Mouse (Mus musculus) lung, embryonic 15.5 days (tissue): Measurements from ENCODE around the gene Ablim2. TPM values are rescaled to one million over a fixed set of nuclear protein-coding genes. Genes with fewer than 3 reads are reported as not detected.

ENCODE experiments used
- ATAC-seq: fragments of 200-750 bp; cut with Nextera tagmentation; 2 replicates; pipeline ENCODE4 v1.8.0; 2017; ENCODE audit warnings: moderate number of reproducible peaks, borderline replicate concordance; ENCODE audit not compliant: low FRiP score, low TSS enrichment; ENCODE audit errors: extremely low read depth
- H3K27ac ChIP-seq: fragments of 300-500 bp; sonication (generic); 2 replicates; pipeline ENCODE4 v1.5.1; 2015; ENCODE audit warnings: moderate library complexity, mild to moderate bottlenecking, inconsistent platforms
- H3K27me3 ChIP-seq: fragments of 300-500 bp; sonication (generic); 2 replicates; pipeline ENCODE4 v1.6.1; 2015; ENCODE audit warnings: inconsistent platforms
- H3K36me3 ChIP-seq: fragments of 300-500 bp; sonication (generic); 2 replicates; pipeline ENCODE4 v1.6.1; 2015; ENCODE audit warnings: inconsistent platforms
- H3K4me1 ChIP-seq: fragments of 300-500 bp; sonication (generic); 2 replicates; pipeline ENCODE4 v1.6.1; 2015; ENCODE audit warnings: inconsistent platforms
- H3K4me2 ChIP-seq: fragments of 300-500 bp; sonication (generic); 2 replicates; pipeline ENCODE4 v1.6.1; 2015; ENCODE audit warnings: inconsistent platforms, mild to moderate bottlenecking, moderate library complexity
- H3K4me3 ChIP-seq: fragments of 300-500 bp; sonication (generic); 2 replicates; pipeline ENCODE4 v1.5.1; 2015; ENCODE audit warnings: mild to moderate bottlenecking, inconsistent platforms
- H3K9ac ChIP-seq: fragments of 300-500 bp; sonication (generic); 2 replicates; pipeline ENCODE4 v1.6.1; 2015; ENCODE audit warnings: inconsistent platforms
- H3K9me3 ChIP-seq: fragments of 300-500 bp; sonication (generic); 2 replicates; pipeline ENCODE4 v1.6.1; 2016; ENCODE audit warnings: inconsistent platforms
- whole genome bisulfite sequencing: fragments of 180-500 bp; shearing (Covaris S2); methylation state at CpG from one replicate; pipeline ENCODE4 v1.1.7; 2015; 5-methylcytosine and 5-hydroxymethylcytosine counted together
- polyA plus RNA-seq: library from polyadenylated mRNA; unstranded; fragments of >200 nt; fragmentation: Nextera tagmentation; extraction: Ambion mirVana; gene quantifications from 2 replicates; pipeline ENCODE4 v1.2.1, GENCODE M21; 2015

Gene Ablim2
- polyA plus RNA-seq, 1 experiment from 2014 or later: 0.27 TPM

DNA sequence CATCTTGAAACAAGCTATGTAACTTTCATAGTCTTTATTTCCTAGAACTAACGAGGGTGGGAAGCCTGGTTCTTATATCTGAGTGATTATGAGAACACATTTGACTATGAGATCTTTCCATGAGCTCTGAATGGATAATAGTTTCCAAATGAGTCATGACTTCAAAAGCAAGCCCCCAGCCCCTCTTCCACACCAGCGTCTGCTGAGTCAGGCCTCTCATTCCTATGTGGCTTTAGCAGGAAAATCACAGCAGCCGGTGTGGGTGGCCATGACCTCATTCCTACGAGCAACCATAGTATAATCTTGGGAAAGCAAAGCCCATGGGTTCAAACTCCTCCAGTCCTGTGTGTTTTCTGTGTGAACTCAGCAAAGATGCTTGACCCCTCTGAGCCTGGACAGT, 112.3 kb downstream of the Ablim2 start:
- Histone ChIP-seq H3K9ac (no peak overlapping the region), H3K4me1 (peaks cover 7% of the 10 kb centered on the region; the same call in 1 of the 2 replicates), H3K9me3 (no peaks in the 10 kb centered on the region), H3K36me3 (no peaks in the 10 kb centered on the region), H3K4me3 (no peak overlapping the region), H3K27ac (no peak overlapping the region), H3K27me3 (no peaks in the 10 kb centered on the region; the same call in 1 of the 2 replicates), H3K4me2 (no peak overlapping the region)
- 74% methylated on average over 4 of the region's 4 CpGs for WGBS
- ATAC-seq: no peak

DNA sequence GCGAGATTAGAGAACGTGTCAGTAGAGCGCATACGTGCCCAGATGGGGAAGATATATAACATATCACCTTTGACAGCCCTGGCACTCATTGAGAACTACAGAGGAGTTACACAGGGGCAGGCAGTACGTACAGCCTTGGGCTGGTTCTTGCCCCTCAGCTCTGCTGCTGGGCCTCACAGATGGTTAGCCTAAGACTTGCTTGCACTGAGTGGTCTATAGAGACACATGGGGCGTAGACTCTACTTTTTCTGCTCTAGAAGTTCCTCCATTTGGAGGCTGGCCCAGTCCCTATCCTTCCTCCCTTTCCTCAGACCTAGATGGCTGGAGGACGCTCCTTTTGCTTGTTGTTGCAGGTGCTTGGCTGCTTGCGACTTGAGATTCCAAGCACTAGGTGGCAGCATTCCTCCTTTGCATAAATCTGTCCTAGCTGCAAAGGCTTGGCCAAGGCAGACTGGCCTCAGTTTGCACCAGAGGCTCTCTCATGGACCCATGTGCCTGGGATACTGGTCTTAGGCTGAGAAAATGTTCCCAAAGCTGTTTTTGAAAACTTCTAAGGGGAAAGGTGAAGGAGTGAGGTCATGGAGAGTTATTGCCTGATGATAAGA, 112.8 kb downstream of the Ablim2 start:
- Histone ChIP-seq H3K4me3 (no peak overlapping the region), H3K4me1 (peaks cover 7% of the 10 kb centered on the region; the same call in 1 of the 2 replicates), H3K9me3 (no peaks in the 10 kb centered on the region), H3K27ac (no peak overlapping the region), H3K36me3 (no peaks in the 10 kb centered on the region), H3K4me2 (no peak overlapping the region), H3K9ac (no peak overlapping the region), H3K27me3 (no peaks in the 10 kb centered on the region; the same call in 1 of the 2 replicates)
- 55% methylated on average over 8 of the region's 8 CpGs for WGBS
- ATAC-seq: peak; percentile 68; the same call in 1 of the 2 replicates

DNA sequence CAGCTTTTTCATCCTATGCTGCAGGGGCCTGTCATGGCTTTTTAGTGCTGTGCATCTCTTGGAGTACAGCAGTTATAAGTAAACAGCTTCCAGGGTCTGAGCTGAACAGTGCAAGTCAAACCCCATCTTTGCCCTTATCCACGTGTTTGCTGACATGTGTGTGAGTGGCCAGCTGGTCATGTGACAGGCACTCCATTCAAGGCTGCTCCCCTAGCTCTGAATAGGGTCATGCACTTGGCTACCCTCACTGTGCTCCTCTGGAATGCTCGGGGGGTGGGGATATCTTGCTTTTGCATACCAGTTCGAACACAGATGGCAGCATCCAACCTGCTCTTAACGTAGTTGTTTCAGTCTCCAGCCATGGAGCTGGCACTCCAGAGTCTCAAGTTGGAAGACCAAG, 115.7 kb downstream of the Ablim2 start:
- Histone ChIP-seq H3K27ac (no peak overlapping the region), H3K4me2 (no peak overlapping the region), H3K4me3 (no peak overlapping the region), H3K9me3 (no peaks in the 10 kb centered on the region), H3K36me3 (no peaks in the 10 kb centered on the region), H3K27me3 (no peaks in the 10 kb centered on the region), H3K9ac (no peak overlapping the region), H3K4me1 (peaks cover 7% of the 10 kb centered on the region; the same call in 1 of the 2 replicates)
- ATAC-seq: no peak
- 12% methylated on average over 4 of the region's 4 CpGs for WGBS

DNA sequence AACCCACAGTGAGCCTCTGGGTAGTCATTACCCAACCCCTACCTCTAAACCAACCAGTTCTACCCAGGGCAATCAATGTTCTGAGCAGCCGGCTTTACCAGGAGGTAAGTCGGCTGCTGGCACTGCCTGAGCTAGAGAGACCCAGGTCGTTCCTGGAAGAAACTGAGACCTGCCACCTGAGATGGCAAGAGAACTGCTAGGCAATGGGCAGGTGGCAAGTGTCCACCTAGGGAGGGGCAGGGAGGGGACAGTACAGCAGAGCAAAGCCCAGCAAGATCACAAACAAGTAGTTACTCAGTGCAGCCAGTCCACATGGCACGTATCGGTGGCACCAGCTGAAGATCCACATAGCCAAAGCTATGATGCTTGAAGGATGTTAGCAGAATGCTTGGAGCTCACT, 118.6 kb downstream of the Ablim2 start:
- Histone ChIP-seq H3K4me1 (peaks cover 7% of the 10 kb centered on the region; the same call in 1 of the 2 replicates), H3K9me3 (no peaks in the 10 kb centered on the region), H3K4me2 (no peak overlapping the region), H3K4me3 (no peak overlapping the region), H3K27ac (no peak overlapping the region), H3K9ac (no peak overlapping the region), H3K27me3 (no peaks in the 10 kb centered on the region), H3K36me3 (no peaks in the 10 kb centered on the region)
- 82% methylated on average over 5 of the region's 5 CpGs for WGBS
- no peak for ATAC-seq

DNA sequence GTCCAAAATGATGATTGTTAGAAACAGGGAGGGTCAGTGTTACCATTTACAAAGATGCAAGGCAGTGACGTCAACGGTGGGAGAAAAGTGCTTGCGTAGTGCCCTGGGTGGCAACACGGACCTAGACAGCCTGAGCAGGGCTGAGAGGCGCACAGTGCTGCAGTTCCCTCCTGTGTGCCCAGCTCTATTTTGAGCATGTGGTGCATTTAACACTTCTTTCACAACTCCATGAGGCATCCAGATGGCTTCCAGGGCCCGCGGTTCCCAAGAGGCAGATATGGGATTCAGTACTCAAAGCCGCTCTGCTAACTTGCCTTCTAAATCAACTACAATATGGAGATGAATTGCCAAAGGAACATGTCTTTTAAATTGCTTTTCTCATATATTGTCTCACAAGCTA, 121.5 kb downstream of the Ablim2 start:
- H3K36me3 ChIP-seq: no peaks in the 10 kb centered on the region
- ATAC-seq: no peak
- H3K4me1 ChIP-seq: no peaks in the 10 kb centered on the region
- no peaks in the 10 kb centered on the region for H3K27me3 ChIP-seq
- no peak overlapping the region for H3K9ac ChIP-seq
- 87% methylated on average over 8 of the region's 8 CpGs for WGBS
- no peak overlapping the region for H3K4me2 ChIP-seq
- no peak overlapping the region for H3K27ac ChIP-seq
- H3K9me3 ChIP-seq: no peaks in the 10 kb centered on the region
- H3K4me3 ChIP-seq: no peak overlapping the region

DNA sequence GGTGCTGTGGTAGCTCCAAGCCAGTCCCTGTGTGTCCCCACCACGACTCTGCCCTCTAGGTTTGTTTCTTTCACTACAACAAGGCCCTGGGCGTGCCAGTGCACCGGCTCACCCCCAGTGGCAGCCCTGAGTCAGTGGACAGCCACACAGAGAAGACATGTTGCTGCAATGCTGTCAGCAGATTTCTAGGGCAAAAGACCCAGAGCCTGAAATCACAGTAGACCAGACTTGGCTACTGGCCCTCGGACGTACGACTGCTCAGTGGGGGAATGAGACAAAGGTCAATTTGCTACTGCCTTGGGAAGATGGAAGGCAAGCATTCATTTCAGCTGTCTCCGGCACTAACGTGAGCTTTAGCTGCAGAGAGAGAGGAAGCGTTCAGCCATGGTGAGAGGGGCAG, 124.7 kb downstream of the Ablim2 start:
- Histone ChIP-seq H3K9me3 (no peaks in the 10 kb centered on the region), H3K4me2 (no peak overlapping the region), H3K4me3 (no peak overlapping the region), H3K36me3 (no peaks in the 10 kb centered on the region), H3K9ac (no peak overlapping the region), H3K4me1 (no peaks in the 10 kb centered on the region), H3K27me3 (no peaks in the 10 kb centered on the region), H3K27ac (no peak overlapping the region)
- no peak for ATAC-seq
- WGBS: 32% methylated on average over 9 of the region's 9 CpGs

DNA sequence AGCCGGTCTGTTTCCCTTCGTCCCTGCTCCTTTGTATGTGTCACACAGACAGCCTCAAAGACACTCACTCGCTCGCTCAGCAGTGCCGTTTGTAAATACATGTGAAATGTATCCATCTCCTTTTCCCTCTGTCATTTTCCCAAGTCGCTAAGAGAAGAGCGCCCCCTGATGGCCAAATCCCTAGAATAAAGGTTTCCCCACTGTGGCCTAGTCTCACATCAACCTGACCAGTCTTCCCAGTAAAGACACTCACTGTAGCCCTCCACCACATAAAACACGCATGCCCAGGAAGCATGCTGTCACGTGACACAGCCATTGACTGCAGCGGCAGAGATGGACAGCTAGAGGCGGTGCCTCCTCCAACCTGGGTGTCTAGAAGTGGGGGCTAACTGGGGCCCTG, 126.6 kb downstream of the Ablim2 start:
- WGBS: 29% methylated on average over 11 of the region's 11 CpGs
- Histone ChIP-seq H3K4me1 (no peaks in the 10 kb centered on the region), H3K9me3 (no peaks in the 10 kb centered on the region), H3K27ac (no peak overlapping the region), H3K9ac (no peak overlapping the region), H3K4me2 (no peak overlapping the region), H3K4me3 (no peak overlapping the region), H3K36me3 (no peaks in the 10 kb centered on the region), H3K27me3 (no peaks in the 10 kb centered on the region)
- ATAC-seq: 0 out of 2 replicates have a peak, but pooled peaks have one; percentile 19

DNA sequence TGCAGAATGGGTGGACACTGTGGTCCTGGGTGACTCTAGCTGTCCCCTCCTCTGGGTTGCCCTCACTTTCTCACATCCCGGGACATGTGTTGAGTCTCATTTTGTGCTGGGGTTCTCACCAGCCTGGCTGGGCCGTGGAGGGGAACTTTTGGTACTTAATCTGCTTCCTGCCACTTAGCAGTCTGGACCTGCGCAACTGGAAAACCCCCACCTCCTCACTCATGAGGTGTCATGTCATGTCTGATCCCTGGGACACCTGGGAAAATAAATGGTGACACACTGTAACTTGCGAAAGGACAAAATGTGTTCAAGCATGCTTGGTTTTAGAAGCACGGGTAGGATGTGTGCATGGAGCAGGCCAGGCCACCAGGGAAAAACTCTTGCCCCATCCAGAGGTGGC, 127.0 kb downstream of the Ablim2 start:
- H3K27ac ChIP-seq: no peak overlapping the region
- no peaks in the 10 kb centered on the region for H3K36me3 ChIP-seq
- no peak overlapping the region for H3K4me3 ChIP-seq
- no peaks in the 10 kb centered on the region for H3K27me3 ChIP-seq
- ATAC-seq: no peak
- 74% methylated on average over 5 of the region's 5 CpGs for WGBS
- H3K4me1 ChIP-seq: no peaks in the 10 kb centered on the region
- H3K9ac ChIP-seq: no peak overlapping the region
- H3K9me3 ChIP-seq: no peaks in the 10 kb centered on the region
- no peak overlapping the region for H3K4me2 ChIP-seq

DNA sequence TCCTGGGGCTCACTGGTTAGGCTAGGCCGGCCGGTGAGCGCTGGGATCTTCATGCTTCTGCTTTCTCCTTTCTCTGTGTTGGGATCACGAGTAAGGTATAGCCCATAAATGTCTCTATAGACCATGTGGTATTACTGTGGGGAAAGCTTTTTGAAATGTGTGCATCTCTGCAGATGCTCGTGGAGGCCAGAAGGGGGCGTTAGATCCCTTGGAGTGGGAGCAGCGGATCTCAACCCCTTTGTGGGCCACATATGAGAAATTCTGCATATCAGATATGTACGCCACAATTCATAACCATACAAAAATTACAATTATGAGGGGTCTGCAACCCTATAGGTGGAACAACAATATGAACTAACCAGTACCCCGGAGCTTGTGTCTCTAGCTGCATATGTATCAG, 131.3 kb downstream of the Ablim2 start:
- Histone ChIP-seq H3K4me2 (no peak overlapping the region), H3K36me3 (no peaks in the 10 kb centered on the region), H3K9me3 (no peaks in the 10 kb centered on the region), H3K27ac (no peak overlapping the region), H3K4me1 (peaks cover under 1% of the 10 kb centered on the region; the same call in 1 of the 2 replicates), H3K9ac (no peak overlapping the region), H3K27me3 (no peaks in the 10 kb centered on the region), H3K4me3 (no peak overlapping the region)
- WGBS: 41% methylated on average over 9 of the region's 9 CpGs
- no peak for ATAC-seq

DNA sequence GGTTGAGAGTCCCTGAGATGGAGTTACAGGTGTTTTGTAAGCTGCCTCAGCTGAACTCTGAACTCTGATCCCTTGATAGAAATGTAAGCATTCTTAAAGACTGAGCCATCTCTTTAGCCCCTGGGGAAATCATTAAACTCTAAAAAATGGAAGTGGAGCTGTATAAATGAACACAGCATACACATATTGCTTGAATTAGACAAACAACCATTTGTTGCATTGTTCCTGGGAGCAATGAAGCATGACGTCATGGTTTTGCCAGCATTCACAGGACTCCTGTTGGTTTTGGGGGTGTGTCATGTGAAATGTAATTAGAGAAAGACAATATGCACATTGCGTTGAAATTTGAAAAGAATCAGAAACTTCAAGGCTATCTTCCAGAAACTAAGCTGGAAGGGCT, 132.0 kb downstream of the Ablim2 start:
- Histone ChIP-seq H3K9me3 (no peaks in the 10 kb centered on the region), H3K4me3 (no peak overlapping the region), H3K27ac (no peak overlapping the region), H3K4me2 (no peak overlapping the region), H3K27me3 (no peaks in the 10 kb centered on the region), H3K4me1 (peaks cover 7% of the 10 kb centered on the region; the same call in 1 of the 2 replicates), H3K36me3 (no peaks in the 10 kb centered on the region), H3K9ac (no peak overlapping the region)
- 66% methylated on average over 2 of the region's 2 CpGs for WGBS
- no peak for ATAC-seq

DNA sequence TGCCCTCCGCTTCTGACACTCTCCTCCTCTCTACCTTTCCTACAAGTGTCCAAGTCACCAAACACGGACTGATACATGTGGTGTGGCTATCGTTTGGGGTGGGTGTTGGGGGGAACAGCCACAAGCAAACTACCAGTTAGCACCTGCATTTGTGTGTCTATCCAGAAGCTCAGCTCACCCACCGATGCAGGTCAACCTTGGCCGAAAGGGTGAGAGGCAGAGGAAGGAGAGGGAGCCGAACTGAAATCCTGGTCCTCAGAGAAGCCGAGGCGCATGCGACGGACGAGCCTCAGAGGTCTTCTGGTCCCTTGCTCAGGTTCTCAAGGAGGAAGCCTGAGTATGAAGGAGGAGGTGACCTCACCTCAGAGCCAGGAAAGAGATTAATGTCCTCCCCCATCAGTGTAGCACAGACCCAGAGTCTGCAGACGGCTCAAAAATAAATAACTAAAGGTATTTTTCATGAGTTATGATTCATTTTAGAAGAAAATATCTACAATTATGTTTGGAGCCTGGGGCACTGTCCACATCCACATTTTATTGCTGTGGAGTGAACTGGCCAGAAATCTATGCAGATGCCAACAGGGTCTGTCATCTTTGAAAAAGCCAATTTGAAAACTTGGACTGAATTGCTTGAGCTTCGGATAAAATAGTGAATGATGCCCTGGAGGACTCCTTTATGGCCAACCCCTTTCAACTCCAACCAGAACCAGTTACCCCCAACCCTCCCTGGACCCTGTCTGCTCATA, 133.5 kb downstream of the Ablim2 start:
- Histone ChIP-seq H3K4me2 (no peak overlapping the region), H3K9me3 (no peaks in the 10 kb centered on the region), H3K9ac (no peak overlapping the region), H3K36me3 (no peaks in the 10 kb centered on the region), H3K27ac (no peak overlapping the region), H3K27me3 (no peaks in the 10 kb centered on the region), H3K4me3 (no peak overlapping the region), H3K4me1 (peaks cover 18% of the 10 kb centered on the region)
- WGBS: 85% methylated on average over 13 of the region's 13 CpGs
- ATAC-seq: no peak

DNA sequence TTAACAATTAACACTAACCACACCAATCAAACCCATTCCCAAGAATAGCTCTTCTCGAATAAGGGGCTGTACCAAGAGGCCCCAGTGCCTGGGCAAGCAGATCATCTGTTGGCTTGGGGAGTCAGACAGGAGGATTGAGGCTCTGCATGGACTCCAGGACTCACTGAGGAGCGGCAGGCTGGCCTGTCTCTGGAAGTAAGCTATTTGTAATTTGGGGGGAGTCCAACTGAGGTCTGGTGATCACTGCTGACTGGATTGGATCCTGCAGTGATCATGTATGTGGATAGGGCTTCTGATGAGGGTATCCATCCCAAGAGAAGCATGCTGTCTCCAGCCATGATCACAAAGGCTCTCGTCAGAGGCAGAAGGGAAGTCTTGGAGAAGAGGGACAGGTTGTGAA, 134.7 kb downstream of the Ablim2 start:
- WGBS: 73% methylated on average over 3 of the region's 3 CpGs
- no peak overlapping the region for H3K27ac ChIP-seq
- no peak for ATAC-seq
- H3K4me3 ChIP-seq: no peak overlapping the region
- H3K9ac ChIP-seq: no peak overlapping the region
- no peak overlapping the region; the same call in 1 of the 2 replicates for H3K4me2 ChIP-seq
- peaks cover 29% of the 10 kb centered on the region for H3K4me1 ChIP-seq
- H3K36me3 ChIP-seq: no peaks in the 10 kb centered on the region
- H3K9me3 ChIP-seq: no peaks in the 10 kb centered on the region
- H3K27me3 ChIP-seq: no peaks in the 10 kb centered on the region
